Mouse (Mus musculus): ENCODE data around the gene Cacng2. TPM values are rescaled to one million over a fixed set of nuclear protein-coding genes. Genes with fewer than 3 reads are reported as not detected.
A peak's percentile ranks its signal among the peaks of the same experiment; 100 is the strongest.

The Cacng2 gene
- total RNA-seq, 2 experiments from 2014 or later = 0.29 to 0.40 TPM

DNA sequence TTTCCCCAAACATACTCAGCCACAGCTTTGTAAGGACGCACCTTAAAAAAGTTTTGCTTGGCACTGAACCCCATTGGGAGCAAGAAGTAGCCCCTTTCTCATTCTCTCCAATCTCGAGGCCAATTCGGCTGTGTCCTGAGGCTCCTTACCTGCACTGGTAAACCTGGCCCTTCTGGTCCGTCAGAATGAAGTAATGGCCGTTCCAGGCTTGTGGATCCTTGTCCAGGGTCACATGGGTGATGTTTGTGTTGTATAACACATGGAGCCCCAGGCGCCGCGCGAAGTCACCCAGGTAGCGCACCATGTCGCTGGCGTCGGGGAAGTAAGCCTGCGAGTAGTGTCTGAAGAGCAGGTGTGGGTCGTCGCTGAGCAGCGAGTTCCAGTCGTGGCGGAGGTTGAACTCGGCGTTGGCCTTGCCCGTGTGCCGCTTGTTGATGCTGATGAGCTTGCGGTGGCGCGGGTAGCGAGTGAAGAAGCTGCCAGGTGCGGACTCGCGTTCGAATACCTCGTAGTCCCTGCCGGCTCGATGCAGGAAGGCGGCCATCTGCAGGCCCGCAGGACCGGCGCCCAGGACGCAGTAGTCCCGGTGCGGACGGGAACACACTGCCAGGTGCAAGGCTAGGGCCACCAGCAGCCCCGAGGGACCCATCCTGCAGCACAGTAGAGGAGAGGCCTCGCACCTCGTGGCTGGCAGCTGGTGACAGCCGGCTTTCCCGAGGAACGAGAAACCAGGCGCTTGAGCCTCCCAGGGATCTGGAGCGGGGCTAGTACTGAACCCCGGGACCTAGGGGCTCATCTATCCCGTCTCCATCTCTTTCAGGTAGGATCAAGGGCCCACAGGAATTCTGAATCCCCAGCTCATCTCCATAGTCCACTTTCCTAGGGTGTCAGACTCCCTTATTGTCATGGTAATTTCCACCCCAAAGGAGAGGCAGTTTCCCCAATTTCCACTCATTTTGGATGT lies 164.1 kb downstream of the Cacng2 start:
- DNase-seq (ENCODE audit: low spot score in 2 of 2) = peak in 1 of 2 experiments; percentile 32

DNA sequence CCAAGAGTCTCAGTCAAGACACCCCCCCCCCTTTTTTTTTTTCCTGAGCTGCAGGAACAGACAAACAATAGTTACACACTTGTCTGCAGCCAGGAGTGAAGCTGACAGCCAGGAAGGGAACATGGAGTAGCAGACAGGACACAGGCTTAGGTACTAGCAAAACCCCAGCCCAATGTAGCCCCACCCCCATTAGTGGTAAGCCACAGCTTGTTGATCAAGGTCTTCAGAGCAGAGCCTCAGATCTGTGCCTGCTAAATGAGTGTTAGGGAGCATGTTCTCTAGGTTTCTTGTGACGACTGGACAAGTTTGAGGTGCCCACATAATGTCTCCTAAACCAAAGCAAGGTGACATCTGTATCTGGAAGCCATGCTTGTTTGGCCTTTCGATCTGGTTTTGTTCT lies 165.5 kb downstream of the Cacng2 start:
- no peak for DNase-seq (ENCODE audit: low spot score in 2 of 2)

DNA sequence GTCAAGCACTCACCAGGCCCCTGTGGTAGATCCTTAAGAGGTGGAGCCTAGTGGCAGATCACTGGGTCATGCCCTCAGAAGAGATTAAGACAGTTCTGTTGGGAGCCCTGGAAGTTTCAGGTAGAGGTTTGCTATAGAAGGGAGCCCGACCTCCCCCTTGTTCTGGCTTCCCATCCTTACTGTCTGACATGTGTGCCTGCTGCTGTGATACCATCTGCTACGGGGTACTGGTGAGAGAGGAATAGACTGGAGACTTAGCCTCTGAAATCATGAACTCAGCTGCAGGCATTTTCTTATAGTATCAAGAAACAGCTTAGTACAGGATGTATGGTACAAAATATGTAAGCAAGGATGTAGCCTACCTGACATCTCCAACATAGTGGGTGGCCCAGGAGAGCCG lies 166.9 kb downstream of the Cacng2 start:
- DNase-seq (ENCODE audit: low spot score in 2 of 2) = no peak

DNA sequence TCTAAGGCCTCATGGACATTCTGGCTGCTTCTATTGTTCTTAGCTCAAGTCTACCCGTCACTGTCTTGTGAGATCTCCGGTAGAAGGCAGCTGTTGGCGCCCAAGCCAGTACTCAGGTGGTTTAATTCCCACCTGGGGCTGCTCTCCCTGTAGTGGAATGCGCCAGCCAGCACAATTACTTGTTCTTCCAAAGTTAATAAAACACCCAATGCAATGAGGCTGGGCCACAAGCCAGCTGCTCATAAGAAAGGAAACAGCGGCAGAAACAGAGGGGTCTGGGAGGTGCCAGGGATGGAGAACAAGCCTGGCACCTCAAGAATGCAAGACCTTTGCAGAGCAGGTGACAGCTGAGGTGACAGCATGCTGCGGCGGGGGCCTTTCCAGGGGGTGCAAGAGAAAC lies 170.8 kb downstream of the Cacng2 start:
- DNase-seq (ENCODE audit: low spot score in 2 of 2) = no peak

DNA sequence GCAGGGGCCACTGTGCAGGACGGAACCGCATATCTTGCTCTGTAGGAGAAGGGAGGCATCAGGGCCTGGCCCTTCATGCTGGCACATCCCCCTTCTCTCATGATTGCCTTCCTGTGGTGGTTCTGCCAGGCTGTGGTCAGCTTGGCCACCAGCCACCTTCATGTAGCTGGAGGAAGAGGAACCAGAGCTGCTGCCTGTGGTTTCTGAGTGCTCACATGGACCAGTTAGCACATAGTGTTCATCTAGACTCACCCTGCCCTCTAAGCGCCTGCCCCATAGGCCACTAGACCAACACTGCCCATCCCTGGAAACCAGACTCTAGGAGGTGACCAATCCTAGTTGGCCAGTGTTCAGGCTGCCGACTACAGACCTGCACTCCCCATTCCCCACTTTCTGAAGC lies 174.1 kb downstream of the Cacng2 start:
- DNase-seq (ENCODE audit: low spot score in 2 of 2) = no peak

Other genes starting within 250 kb of the Cacng2 start
- gene Txn2, start 191.0 kb downstream of the Cacng2 start, total RNA-seq (2021) = 100 to 1,000 TPM; 544 to 611 TPM
- 1 to 10 TPM; 2.8 to 3.5 TPM for gene Foxred2, start 163.3 kb downstream of the Cacng2 start, total RNA-seq (2021)
- 100 to 1,000 TPM; 149 to 156 TPM for gene Eif3d, start 149.2 kb downstream of the Cacng2 start, total RNA-seq (2021)
- gene Ift27, start 54.1 kb upstream of the Cacng2 start, total RNA-seq (2021) = 10 to 100 TPM; 13.2 to 14.8 TPM
- 1 to 10 TPM in 1 of 2 experiments, not detected in 1; 1.7 TPM for gene Pvalb, start 86.4 kb upstream of the Cacng2 start, total RNA-seq (2021)
- gene Ncf4, start 124.8 kb upstream of the Cacng2 start, total RNA-seq (2021) = 1 to 10 TPM; 3.3 to 3.6 TPM
- gene Csf2rb2, start 185.7 kb upstream of the Cacng2 start, total RNA-seq (2021) = 1 to 10 TPM in 1 of 2 experiments, under 1 TPM in 1; 0.73 to 1.5 TPM
- 1 to 10 TPM; 5.6 to 8.4 TPM for gene Csf2rb, start 205.7 kb upstream of the Cacng2 start, total RNA-seq (2021)